Comparison of ENCODE assay signal across 34 mouse cellular contexts in the genomic region with DNA sequence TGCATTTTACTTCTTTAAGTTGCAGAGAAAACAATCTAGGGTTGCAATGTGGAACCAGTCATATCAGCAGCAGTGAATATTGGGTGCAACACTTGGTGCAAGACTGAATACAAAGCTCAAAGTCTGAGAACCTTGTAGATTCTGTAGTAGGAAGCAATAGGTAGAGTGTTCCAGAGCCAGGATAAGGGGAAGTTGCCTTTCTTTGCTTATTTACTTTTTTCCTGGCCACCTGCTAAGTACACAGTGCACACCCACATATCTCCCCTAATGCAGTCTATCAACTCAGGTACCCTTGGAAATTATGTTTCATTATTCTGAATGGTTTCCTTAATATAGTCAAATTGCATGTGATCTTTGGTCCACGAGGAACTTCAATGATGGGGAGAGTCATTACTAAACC.
"Had no signal": no experiment of that assay in that cellular context is flagged by ENCODE, and none has a peak within 500 bp of the region (broad histone marks: within the 10 kb centered on the region; RNA-seq: fewer than 3 reads in every experiment).

No protein-coding gene starts in this region.

- H3K27me3 ChIP-seq: heart, embryonic 12.5 days; heart, embryonic 13.5 days; heart, embryonic 15.5 days; hindbrain, embryonic 12.5 days; hindbrain, embryonic 13.5 days; hindbrain, embryonic 15.5 days; intestine, embryonic 15.5 days; kidney, embryonic 15.5 days had no signal

- H3K9me3 ChIP-seq: heart, embryonic 10.5 days; heart, embryonic 12.5 days; heart, embryonic 13.5 days; heart, embryonic 15.5 days; hindbrain, embryonic 10.5 days; hindbrain, embryonic 12.5 days; hindbrain, embryonic 13.5 days; hindbrain, embryonic 15.5 days; intestine, embryonic 15.5 days; kidney, embryonic 15.5 days had no signal

- H3K4me1 ChIP-seq: heart, embryonic 10.5 days; heart, embryonic 12.5 days; heart, embryonic 13.5 days; heart, embryonic 15.5 days; hindbrain, embryonic 10.5 days; hindbrain, embryonic 12.5 days; hindbrain, embryonic 13.5 days; hindbrain, embryonic 15.5 days; intestine, embryonic 15.5 days; kidney, embryonic 15.5 days had no signal

- H3K4me3 ChIP-seq: heart, adult 2 months; heart, embryonic 10.5 days; heart, embryonic 12.5 days; heart, embryonic 13.5 days; heart, embryonic 15.5 days; hindbrain, embryonic 10.5 days; hindbrain, embryonic 12.5 days; hindbrain, embryonic 13.5 days; hindbrain, embryonic 15.5 days; intestine, embryonic 15.5 days; kidney, embryonic 15.5 days; layer of hippocampus, adult 2 months had no signal

- DNase-seq: heart, adult 2 months; heart, postnatal 14 days; heart, postnatal 36 days; heart, postnatal 4 days; kidney, adult 11 months; kidney, adult 18-20 months; kidney, adult 2 months; kidney, adult 8-10 months; kidney, adult 9 months; kidney, postnatal 10 days; kidney, postnatal 14 days; kidney, postnatal 25 days; kidney, postnatal 36 days; kidney, postnatal 4 days; layer of hippocampus, adult 9-11 months had no signal

- ATAC-seq: hindbrain, embryonic 16.5 days; hindbrain, postnatal 0 days; inflammation-experienced regulatory T-cells, adult 6 months; intestine, embryonic 15.5 days; intestine, embryonic 16.5 days; intestine, postnatal 0 days had no signal

- H3K9ac ChIP-seq: heart, embryonic 12.5 days; heart, embryonic 13.5 days; heart, embryonic 15.5 days; hindbrain, embryonic 12.5 days; hindbrain, embryonic 13.5 days; hindbrain, embryonic 14.5 days; hindbrain, embryonic 15.5 days; intestine, embryonic 15.5 days; kidney, embryonic 15.5 days had no signal

- H3K36me3 ChIP-seq: heart, embryonic 10.5 days; heart, embryonic 12.5 days; heart, embryonic 13.5 days; heart, embryonic 15.5 days; hindbrain, embryonic 10.5 days; hindbrain, embryonic 12.5 days; hindbrain, embryonic 13.5 days; hindbrain, embryonic 15.5 days; intestine, embryonic 15.5 days; kidney, embryonic 15.5 days had no signal

- H3K4me2 ChIP-seq: heart, embryonic 11.5 days; heart, embryonic 12.5 days; heart, embryonic 13.5 days; heart, embryonic 15.5 days; hindbrain, embryonic 12.5 days; hindbrain, embryonic 13.5 days; hindbrain, embryonic 14.5 days; hindbrain, embryonic 15.5 days; intestine, embryonic 15.5 days; kidney, embryonic 15.5 days had no signal

- H3K27ac ChIP-seq: heart, adult 2 months; heart, embryonic 10.5 days; heart, embryonic 13.5 days; heart, embryonic 15.5 days; hindbrain, embryonic 10.5 days; hindbrain, embryonic 12.5 days; hindbrain, embryonic 13.5 days; hindbrain, embryonic 14.5 days; hindbrain, embryonic 15.5 days; hindbrain, postnatal 0 days; intestine, embryonic 15.5 days; kidney, embryonic 15.5 days; kidney, postnatal 0 days; layer of hippocampus, adult 2 months had no signal
